Mouse (Mus musculus) lung, postnatal 10 days (tissue): ENCODE results near the gene Cyp4a12a.
"Not testable (repeated sequence)": the region's sequence is repeated elsewhere in the genome, so short reads cannot be mapped to it uniquely, and the experiment has no call there.

Source experiments
- DNase-seq: peaks from one replicate; pipeline ENCODE4 v3.0.0; 2021

The Cyp4a12a gene

GRCm38 (mm10) chr4:115298746-115299145 lies at the start of gene Cyp4a12a:
TSS of gene Cyp4a12a (plus strand) at chr4:115299046.
- not testable (repeated sequence) for DNase-seq

GRCm38 (mm10) chr4:115264687-115265569 lies 33.9 kb upstream of the Cyp4a12a start:
- not testable (repeated sequence) for DNase-seq

- DNase-seq, result not testable (repeated sequence)
These were observed 20.4 kb upstream of the Cyp4a12a start for GRCm38 (mm10) chr4:115278215-115278982.

- DNase-seq, result no peak
These were observed 18.5 kb upstream of the Cyp4a12a start for GRCm38 (mm10) chr4:115280342-115280741.

- DNase-seq, result not testable (repeated sequence)
These were observed 18.1 kb upstream of the Cyp4a12a start for GRCm38 (mm10) chr4:115280779-115281178.

- DNase-seq, result not testable (repeated sequence)
These were observed 17.5 kb upstream of the Cyp4a12a start for GRCm38 (mm10) chr4:115281231-115281767.

GRCm38 (mm10) chr4:115325722-115326121 lies 26.9 kb downstream of the Cyp4a12a start:
- not testable (repeated sequence) for DNase-seq

- DNase-seq, result not testable (repeated sequence)
These were observed 66.8 kb downstream of the Cyp4a12a start for GRCm38 (mm10) chr4:115365624-115366023.

GRCm38 (mm10) chr4:115368067-115368466 lies 69.2 kb downstream of the Cyp4a12a start:
- DNase-seq, result peak; percentile 14
